Mouse (Mus musculus): Measurements from ENCODE around the gene Bcl7b. TPM values are rescaled to one million over a fixed set of nuclear protein-coding genes. Genes with fewer than 3 reads are reported as not detected.
"Not testable (repeated sequence)": the region's sequence is repeated elsewhere in the genome, so short reads cannot be mapped to it uniquely, and the experiment has no call there.

Gene Bcl7b
- polyA plus RNA-seq, 1 experiment, result 22.9 TPM

GRCm38 (mm10) chr5:135222066-135222465, 54.0 kb downstream of the Bcl7b start:
- no peak for DNase-seq (ENCODE audit: low read depth)
- TF ChIP-seq CTCF (IDR thresholded peaks at IDR 0.05; ENCODE audit: borderline replicate concordance, extremely low read depth, insufficient read depth, insufficient read length), result no peak
- no peak for TF ChIP-seq POLR2A (IDR thresholded peaks at IDR 0.05; ENCODE audit: borderline replicate concordance, extremely low read depth, insufficient read depth, insufficient read length, poor library complexity, severe bottlenecking)

- TF ChIP-seq POLR2A (IDR thresholded peaks at IDR 0.05; ENCODE audit: borderline replicate concordance, extremely low read depth, insufficient read depth, insufficient read length, poor library complexity, severe bottlenecking) (no peak), CTCF (IDR thresholded peaks at IDR 0.05; ENCODE audit: borderline replicate concordance, extremely low read depth, insufficient read depth, insufficient read length) (no peak)
- no peak for DNase-seq (ENCODE audit: low read depth)
Measured at GRCm38 (mm10) chr5:135224169-135224568, 56.1 kb downstream of the Bcl7b start.

DNA sequence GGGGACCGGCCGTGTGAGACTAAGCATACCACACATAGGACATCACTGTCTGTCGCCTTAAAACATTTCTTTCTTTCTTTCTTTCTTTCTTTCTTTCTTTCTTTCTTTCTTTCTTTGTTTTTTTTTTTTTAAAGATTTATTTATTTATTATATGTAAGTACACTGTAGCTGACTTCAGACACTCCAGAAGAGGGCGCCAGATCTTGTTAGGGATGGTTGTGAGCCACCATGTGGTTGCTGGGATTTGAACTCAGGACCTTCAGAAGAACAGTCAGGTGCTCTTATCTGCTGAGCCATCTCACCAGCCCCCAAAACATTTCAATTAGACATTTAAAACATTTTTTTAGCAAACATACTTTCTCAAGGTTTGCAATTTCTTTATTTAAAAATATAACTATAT, 57.8 kb downstream of the Bcl7b start:
- DNase-seq (ENCODE audit: low read depth), result not testable (repeated sequence)

DNA sequence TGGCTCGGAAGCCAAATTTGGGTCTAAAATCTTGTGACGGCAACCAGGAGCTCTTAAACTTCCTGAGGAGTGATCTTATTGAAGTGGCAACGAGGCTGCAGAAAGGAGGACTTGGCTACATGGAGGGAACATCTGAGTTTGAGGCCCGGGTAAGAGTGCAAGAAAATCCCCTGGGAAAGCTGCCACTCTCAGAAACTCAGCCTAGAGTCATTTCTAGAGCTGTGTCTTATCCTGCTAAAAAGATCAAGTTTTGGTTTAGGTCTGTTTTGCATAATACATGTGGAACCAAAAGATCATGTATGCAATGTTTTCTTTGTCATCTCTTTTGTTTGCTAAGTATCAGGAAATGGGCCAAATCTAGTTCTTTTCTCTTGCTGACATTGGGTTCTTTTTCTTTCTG, 62.1 kb downstream of the Bcl7b start:
- no peak for DNase-seq (ENCODE audit: low read depth)
- TF ChIP-seq CTCF (IDR thresholded peaks at IDR 0.05; ENCODE audit: borderline replicate concordance, extremely low read depth, insufficient read depth, insufficient read length) (no peak), POLR2A (IDR thresholded peaks at IDR 0.05; ENCODE audit: borderline replicate concordance, extremely low read depth, insufficient read depth, insufficient read length, poor library complexity, severe bottlenecking) (no peak)

Other genes with a start within 250 kb of the Bcl7b start
- gene Mettl27, start 235.9 kb upstream of the Bcl7b start, polyA plus RNA-seq (2012; rRNA removed), result 5.6 and 6.9 TPM in 2 replicates
- gene Cldn4, start 221.3 kb upstream of the Bcl7b start, polyA plus RNA-seq (2012; rRNA removed), result 3.2 and 3.5 TPM in 2 replicates
- gene Cldn3, start 182.1 kb upstream of the Bcl7b start, polyA plus RNA-seq (2012; rRNA removed), result 2.8 and 4.7 TPM in 2 replicates
- 65.6 and 94.1 TPM in 2 replicates for gene Abhd11, start 159.1 kb upstream of the Bcl7b start, polyA plus RNA-seq (2012; rRNA removed)
- gene Stx1a, start 144.8 kb upstream of the Bcl7b start, polyA plus RNA-seq (2012; rRNA removed), result 151 and 152 TPM in 2 replicates
- 34.8 and 35.9 TPM in 2 replicates for gene Dnajc30, start 104.1 kb upstream of the Bcl7b start, polyA plus RNA-seq (2012; rRNA removed)
- gene Bud23, start 103.3 kb upstream of the Bcl7b start, polyA plus RNA-seq (2012; rRNA removed), result 81.8 and 112 TPM in 2 replicates
- 63.2 and 75.0 TPM in 2 replicates for gene Vps37d, start 90.0 kb upstream of the Bcl7b start, polyA plus RNA-seq (2012; rRNA removed)
- gene Mlxipl, start 78.4 kb upstream of the Bcl7b start, polyA plus RNA-seq (2012; rRNA removed), result 1.8 and 1.9 TPM in 2 replicates
- 11.5 and 14.1 TPM in 2 replicates for gene Tbl2, start 18.6 kb upstream of the Bcl7b start, polyA plus RNA-seq (2012; rRNA removed)
- 56.5 and 70.7 TPM in 2 replicates for gene Baz1b, start 19.0 kb downstream of the Bcl7b start, polyA plus RNA-seq (2012; rRNA removed)
- 17.6 and 20.9 TPM in 2 replicates for gene Fzd9, start 82.9 kb downstream of the Bcl7b start, polyA plus RNA-seq (2012; rRNA removed)
- gene Fkbp6, start 181.8 kb downstream of the Bcl7b start, polyA plus RNA-seq (2012; rRNA removed), result 0.06 and 0.40 TPM in 2 replicates
- gene Trim50, start 185.0 kb downstream of the Bcl7b start, polyA plus RNA-seq (2012; rRNA removed), result not detected in 2 replicates
- 44.4 and 62.2 TPM in 2 replicates for gene Nsun5, start 201.7 kb downstream of the Bcl7b start, polyA plus RNA-seq (2012; rRNA removed)
- 21.7 and 45.5 TPM in 2 replicates for gene Pom121, start 226.3 kb downstream of the Bcl7b start, polyA plus RNA-seq (2012; rRNA removed)